Mouse (Mus musculus): ENCODE data around the gene Zfhx2.

GRCm38 (mm10) chr14:55105386-55105785 lies 13.3 kb upstream of the Zfhx2 start:
- TF ChIP-seq POLR2A (IDR thresholded peaks at IDR 0.05; ENCODE audit: insufficient read depth, low read depth, low read length) (no peak), CTCF (IDR thresholded peaks at IDR 0.05; ENCODE audit: insufficient read depth, low read depth, low read length) (no peak)

Measured in olfactory bulb, adult 2 months (tissue).